Mouse (Mus musculus) forebrain, embryonic 14.5 days (tissue): ENCODE measurements at regions not wholly inside any gene's neighbourhood (a gene's known extent, or its start where the extent isn't known, plus 50 kb on each side); places are given as distances from the start of the nearest gene placed in this dataset.

Experiments
- ATAC-seq: fragments of 200-750 bp; cut with Nextera tagmentation; 2 replicates; pipeline ENCODE4 v1.8.0; 2017; ENCODE audit warnings: mild to moderate bottlenecking, moderate library complexity
- DNase-seq: peaks from one replicate; pipeline ENCODE4 v3.0.0-alpha.2; 2015; ENCODE audit warnings: low spot score
- H3K27ac ChIP-seq: fragments of 300-500 bp; sonication (generic); 2 replicates; pipeline ENCODE4 v1.5.1; 2014; ENCODE audit warnings: low read depth, mild to moderate bottlenecking, control low read depth, low read length, moderate library complexity
- H3K27me3 ChIP-seq: fragments of 300-500 bp; sonication (generic); replicated peaks from 2 replicates; pipeline ENCODE4 v1.6.1; 2014; ENCODE audit warnings: low read length, control low read depth, mixed read lengths; ENCODE audit not compliant: control insufficient read depth, insufficient read depth
- H3K36me3 ChIP-seq: fragments of 300-500 bp; sonication (generic); 2 replicates; pipeline ENCODE4 v1.6.1; 2014; ENCODE audit warnings: low read length, control low read depth; ENCODE audit not compliant: control insufficient read depth, insufficient read depth
- H3K4me1 ChIP-seq: fragments of 300-500 bp; sonication (generic); 2 replicates; pipeline ENCODE4 v1.6.1; 2014; ENCODE audit warnings: antibody characterized with exemption, low read length, control low read depth; ENCODE audit not compliant: control insufficient read depth, insufficient read depth
- H3K4me2 ChIP-seq: fragments of 300-500 bp; sonication (generic); 2 replicates; pipeline ENCODE4 v1.6.1; 2014; ENCODE audit warnings: mild to moderate bottlenecking, control low read depth, low read length
- H3K4me3 ChIP-seq: fragments of 300-500 bp; sonication (generic); 2 replicates; pipeline ENCODE4 v1.5.1; 2014; ENCODE audit warnings: low read depth, low read length, control low read depth
- H3K9ac ChIP-seq: fragments of 300-500 bp; sonication (generic); 2 replicates; pipeline ENCODE4 v1.6.1; 2014; ENCODE audit warnings: mild to moderate bottlenecking, low read length, control low read depth, moderate library complexity
- H3K9me3 ChIP-seq: fragments of 300-500 bp; sonication (generic); replicated peaks from 2 replicates; pipeline ENCODE4 v1.6.1; 2016; ENCODE audit warnings: low read length, control low read depth, mixed read lengths; ENCODE audit not compliant: control insufficient read depth
- WGBS: fragments of 180-500 bp; shearing (Covaris S2); extraction: QIAGEN DNeasy Blood & Tissue Kit; methylation state at CpG from one replicate; pipeline ENCODE4 v1.1.7; 2014; 5-methylcytosine and 5-hydroxymethylcytosine counted together

DNA sequence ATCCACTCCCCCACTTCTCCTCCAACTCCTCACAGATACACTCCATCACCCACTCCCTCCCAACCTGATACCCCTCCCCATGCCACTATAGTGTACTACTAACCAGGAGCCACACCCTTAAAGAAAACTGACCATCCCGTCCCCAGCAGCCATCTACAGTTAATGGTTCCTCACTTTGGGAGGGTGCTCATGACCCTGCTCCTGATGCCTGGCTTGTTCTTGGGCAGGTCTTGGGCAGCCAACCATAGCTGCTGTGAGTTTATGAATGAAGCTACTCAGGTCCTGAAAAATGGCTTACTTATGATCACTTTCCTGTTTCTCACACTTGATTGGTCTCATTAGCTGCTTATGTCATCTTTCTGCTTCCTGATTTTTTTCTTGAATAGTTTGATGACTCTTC, 377.9 kb upstream of the Gm5148 start:
- no peak overlapping the region for H3K4me3 ChIP-seq
- no peak overlapping the region for H3K27ac ChIP-seq
- H3K9me3 ChIP-seq = no peaks in the 10 kb centered on the region
- DNase-seq (no peak), ATAC-seq (no peak)
- H3K4me1 ChIP-seq = no peaks in the 10 kb centered on the region
- H3K4me2 ChIP-seq = no peak overlapping the region
- WGBS = 94% methylated on average over 1 of the region's 1 CpGs
- H3K27me3 ChIP-seq = no peaks in the 10 kb centered on the region
- no peak overlapping the region for H3K9ac ChIP-seq
- H3K36me3 ChIP-seq = no peaks in the 10 kb centered on the region

DNA sequence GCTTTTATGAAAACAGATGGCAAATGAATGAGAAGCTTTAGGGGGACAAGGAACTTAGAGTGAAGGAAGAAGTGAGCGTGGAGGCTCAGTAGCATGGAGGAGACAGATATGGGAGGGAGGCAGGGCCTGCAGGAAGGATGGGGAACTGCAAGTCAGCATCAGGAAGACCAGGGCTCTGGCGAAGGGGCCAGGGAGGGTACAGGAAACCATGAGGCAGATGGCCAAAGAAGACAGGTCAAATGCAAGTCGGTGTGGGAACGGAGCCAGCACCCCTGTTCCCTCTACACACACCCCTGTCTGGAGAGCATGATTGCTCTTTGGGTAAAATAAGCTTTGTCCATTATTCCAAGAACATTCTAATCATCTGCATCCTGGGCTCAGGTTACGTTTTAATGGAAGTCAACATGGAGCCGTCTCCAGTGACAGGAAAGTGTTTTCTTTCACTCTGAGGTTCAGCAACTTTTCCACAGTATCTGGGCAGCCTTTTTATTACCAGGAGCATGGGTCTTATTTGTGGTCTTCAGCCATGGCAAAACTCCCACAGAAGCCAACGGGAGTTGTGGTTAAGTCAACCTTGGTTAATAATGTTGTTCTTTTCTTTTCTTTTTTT, 370.2 kb upstream of the Gm5148 start:
- WGBS = 82% methylated on average over 7 of the region's 7 CpGs
- H3K27me3 ChIP-seq = no peaks in the 10 kb centered on the region
- no peak overlapping the region for H3K4me3 ChIP-seq

DNA sequence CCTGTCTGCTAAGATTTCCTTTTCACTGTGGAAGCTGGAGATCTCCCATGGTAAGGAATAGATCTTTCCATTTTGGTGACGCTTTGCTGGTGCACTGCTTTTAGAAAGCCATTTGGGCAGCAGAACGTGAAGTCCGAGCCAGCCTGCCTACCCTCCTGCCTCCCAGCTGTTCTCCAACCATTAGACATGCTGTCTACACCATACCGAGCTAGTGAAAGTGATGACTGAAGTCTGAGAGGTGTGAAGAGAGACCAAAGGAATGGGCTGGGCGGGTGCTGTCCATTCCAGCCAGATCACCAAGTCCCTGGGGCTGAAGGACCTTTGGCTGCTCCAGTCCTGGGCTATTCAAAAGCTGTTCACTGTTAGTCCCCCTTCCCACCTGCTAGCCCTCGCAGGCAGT, 360.3 kb upstream of the Gm5148 start:
- Histone ChIP-seq H3K9me3 (no peaks in the 10 kb centered on the region), H3K9ac (no peak overlapping the region), H3K4me1 (no peaks in the 10 kb centered on the region), H3K4me2 (no peak overlapping the region), H3K4me3 (no peak overlapping the region), H3K36me3 (no peaks in the 10 kb centered on the region), H3K27me3 (no peaks in the 10 kb centered on the region), H3K27ac (no peak overlapping the region)
- DNase-seq (no peak), ATAC-seq (no peak)
- 86% methylated on average over 6 of the region's 6 CpGs for WGBS

More for the DNA sequence above, 370.2 kb upstream of the Gm5148 start:
- Histone ChIP-seq H3K36me3 (no peaks in the 10 kb centered on the region), H3K9ac (no peak overlapping the region), H3K27ac (no peak overlapping the region), H3K4me2 (no peak overlapping the region), H3K9me3 (no peaks in the 10 kb centered on the region), H3K4me1 (no peaks in the 10 kb centered on the region)
- no peak for ATAC-seq
- DNase-seq = no peak

DNA sequence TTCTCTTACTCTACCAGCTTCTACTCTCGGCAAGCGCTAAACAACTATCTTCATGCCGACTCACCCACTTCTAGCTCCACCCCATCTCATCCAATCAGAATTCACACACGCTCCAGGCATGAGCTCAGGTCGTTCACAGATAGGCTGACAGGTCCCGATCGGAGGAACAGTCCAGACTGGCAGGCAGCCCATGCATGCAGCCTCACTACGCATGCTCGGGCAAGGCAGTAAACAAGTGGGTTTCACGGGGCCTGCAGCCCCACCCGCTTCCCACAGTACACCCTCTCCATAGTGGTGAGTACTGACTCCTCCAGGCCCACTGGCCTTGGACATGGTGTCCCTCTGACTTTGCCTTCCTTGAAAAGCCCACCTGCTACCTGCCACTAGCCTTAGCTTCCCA, 358.1 kb upstream of the Gm5148 start:
- ATAC-seq = no peak
- H3K27me3 ChIP-seq = no peaks in the 10 kb centered on the region
- no peak overlapping the region for H3K4me2 ChIP-seq
- no peak overlapping the region for H3K4me3 ChIP-seq
- H3K9ac ChIP-seq = no peak overlapping the region
- H3K36me3 ChIP-seq = no peaks in the 10 kb centered on the region
- H3K27ac ChIP-seq = no peak overlapping the region
- no peak for DNase-seq
- no peaks in the 10 kb centered on the region for H3K4me1 ChIP-seq
- WGBS = 89% methylated on average over 11 of the region's 11 CpGs
- H3K9me3 ChIP-seq = no peaks in the 10 kb centered on the region

DNA sequence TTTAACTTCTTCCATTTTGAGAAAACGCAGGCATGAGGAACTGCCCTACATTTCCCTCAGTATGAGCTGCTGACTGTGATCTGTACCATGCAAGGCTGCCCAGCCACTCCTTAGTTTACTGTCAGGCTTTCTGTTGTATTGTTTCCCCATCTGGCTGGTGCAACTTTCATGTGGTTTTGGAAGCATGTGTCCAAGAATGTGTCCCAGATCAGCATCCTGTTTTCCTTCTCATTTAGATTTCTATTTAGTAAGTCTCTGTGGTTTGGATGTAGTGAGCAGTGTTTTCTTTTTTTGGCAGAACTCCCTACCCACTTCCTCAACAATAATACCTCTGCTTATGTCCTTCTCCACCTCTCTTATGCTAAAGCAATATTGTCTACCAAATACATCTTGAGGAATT, 352.5 kb upstream of the Gm5148 start:
- H3K4me2 ChIP-seq = no peak overlapping the region
- H3K9ac ChIP-seq = no peak overlapping the region
- no peaks in the 10 kb centered on the region for H3K9me3 ChIP-seq
- H3K27ac ChIP-seq = no peak overlapping the region
- ATAC-seq (no peak), DNase-seq (no peak)
- no peaks in the 10 kb centered on the region for H3K4me1 ChIP-seq
- 86% methylated on average over 1 of the region's 1 CpGs for WGBS
- H3K27me3 ChIP-seq = no peaks in the 10 kb centered on the region
- no peaks in the 10 kb centered on the region for H3K36me3 ChIP-seq
- H3K4me3 ChIP-seq = no peak overlapping the region

GRCm38 (mm10) chr3:38073946-38074345, 349.7 kb upstream of the Gm5148 start:
- H3K4me3 ChIP-seq = no peak overlapping the region
- H3K9ac ChIP-seq = no peak overlapping the region
- H3K27me3 ChIP-seq = no peaks in the 10 kb centered on the region
- DNase-seq = no peak
- H3K9me3 ChIP-seq = no peaks in the 10 kb centered on the region
- ATAC-seq = no peak
- no peaks in the 10 kb centered on the region for H3K36me3 ChIP-seq
- H3K27ac ChIP-seq = no peak overlapping the region
- no peaks in the 10 kb centered on the region for H3K4me1 ChIP-seq
- no peak overlapping the region for H3K4me2 ChIP-seq
- 89% methylated on average over 4 of the region's 4 CpGs for WGBS

DNA sequence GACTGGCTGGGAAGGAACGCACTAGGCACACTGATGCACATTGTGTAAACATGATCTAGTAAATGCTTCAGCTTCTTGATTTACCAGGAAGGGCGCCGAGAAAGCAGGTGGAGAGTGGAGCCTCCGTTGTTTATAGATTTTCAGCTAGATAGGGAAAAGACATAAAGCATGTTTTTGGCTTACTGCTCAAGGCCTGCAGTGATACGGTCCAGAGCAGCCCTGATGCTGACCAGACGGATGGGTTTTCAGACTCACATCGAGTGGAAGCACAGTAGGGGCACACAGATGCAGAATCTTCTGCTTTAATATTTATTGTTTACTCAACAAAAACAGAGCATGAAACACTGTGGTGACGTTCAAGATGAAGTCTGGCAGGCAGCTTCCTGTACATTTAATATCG, 331.3 kb upstream of the Gm5148 start:
- no peaks in the 10 kb centered on the region for H3K9me3 ChIP-seq
- no peaks in the 10 kb centered on the region for H3K36me3 ChIP-seq
- ATAC-seq = no peak
- H3K27ac ChIP-seq = no peak overlapping the region
- 89% methylated on average over 9 of the region's 9 CpGs for WGBS
- no peak overlapping the region for H3K4me3 ChIP-seq
- H3K4me1 ChIP-seq = no peaks in the 10 kb centered on the region
- H3K27me3 ChIP-seq = no peaks in the 10 kb centered on the region
- H3K9ac ChIP-seq = no peak overlapping the region
- H3K4me2 ChIP-seq = no peak overlapping the region
- DNase-seq = no peak

DNA sequence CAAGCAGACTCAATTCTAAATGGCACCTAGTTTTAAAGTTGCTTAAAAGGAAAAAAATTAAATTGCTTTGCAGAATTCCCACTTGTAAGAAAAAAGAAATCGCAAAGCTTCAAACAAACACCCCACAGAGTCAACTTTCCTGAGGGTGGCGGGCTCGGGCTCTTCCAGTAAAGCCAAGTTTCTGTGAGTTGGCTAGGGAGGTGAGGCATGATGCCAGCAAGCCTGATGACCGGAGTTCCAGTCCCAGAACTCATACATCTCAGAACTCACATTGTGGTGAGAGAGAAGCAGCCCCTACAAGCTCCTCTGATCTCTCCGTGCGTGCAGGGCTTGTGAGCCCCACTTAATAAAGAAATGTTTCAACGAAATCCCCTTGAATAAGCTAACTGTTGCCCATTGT, 328.7 kb upstream of the Gm5148 start:
- H3K9me3 ChIP-seq = no peaks in the 10 kb centered on the region
- H3K4me1 ChIP-seq = no peaks in the 10 kb centered on the region
- no peak overlapping the region for H3K4me2 ChIP-seq
- 90% methylated on average over 7 of the region's 7 CpGs for WGBS
- no peak for ATAC-seq
- no peaks in the 10 kb centered on the region for H3K27me3 ChIP-seq
- H3K9ac ChIP-seq = no peak overlapping the region
- H3K27ac ChIP-seq = no peak overlapping the region
- no peak overlapping the region for H3K4me3 ChIP-seq
- no peak for DNase-seq
- no peaks in the 10 kb centered on the region for H3K36me3 ChIP-seq

DNA sequence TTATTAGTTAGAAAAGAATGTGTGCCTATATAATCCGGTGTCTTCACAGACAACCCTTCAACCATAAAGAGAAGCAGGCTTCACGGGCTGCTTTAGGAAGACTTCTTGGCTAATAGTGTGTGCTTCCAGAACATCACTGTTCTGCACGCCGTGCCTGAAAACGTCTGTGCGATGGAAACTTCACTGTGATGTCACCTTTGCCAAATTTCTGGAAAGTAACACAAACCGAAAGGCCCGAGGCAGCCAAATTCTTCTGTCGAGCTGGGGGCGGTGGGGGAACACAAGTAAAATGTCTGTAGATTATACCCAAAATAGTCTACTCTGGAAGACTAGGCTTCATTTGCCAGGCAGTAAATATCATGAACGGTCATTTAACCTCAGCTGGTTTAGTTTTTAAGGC, 327.5 kb upstream of the Gm5148 start:
- Histone ChIP-seq H3K9me3 (no peaks in the 10 kb centered on the region), H3K27me3 (no peaks in the 10 kb centered on the region), H3K36me3 (no peaks in the 10 kb centered on the region), H3K4me3 (no peak overlapping the region), H3K4me2 (no peak overlapping the region), H3K9ac (no peak overlapping the region), H3K4me1 (no peaks in the 10 kb centered on the region), H3K27ac (no peak overlapping the region)
- ATAC-seq (no peak), DNase-seq (no peak)
- 92% methylated on average over 11 of the region's 11 CpGs for WGBS
